Mouse (Mus musculus): Measurements from ENCODE around the gene Nceh1. TPM values are rescaled to one million over a fixed set of nuclear protein-coding genes. Genes with fewer than 3 reads are reported as not detected.

Gene Nceh1
- polyA plus RNA-seq, 1 experiment, result 6.2 TPM

- H3ac ChIP-seq (ENCODE audit: control insufficient read depth, insufficient read length), result no peak overlapping the region
- H3K4me2 ChIP-seq (ENCODE audit: low read depth), result no peak overlapping the region
- H3K79me2 ChIP-seq (ENCODE audit: control insufficient read depth, insufficient read depth), result no peaks in the 10 kb centered on the region
- no peak for TF ChIP-seq REST (IDR thresholded peaks at IDR 0.05; ENCODE audit: insufficient read depth, insufficient read length)
- TF ChIP-seq POLR2A (IDR thresholded peaks at IDR 0.05; ENCODE audit: insufficient read length, low read depth), result no peak
- no peak for TF ChIP-seq TCF3 (IDR thresholded peaks at IDR 0.05; ENCODE audit: insufficient read length, low read depth)
- no peak for TF ChIP-seq POLR2AphosphoS2 (IDR thresholded peaks at IDR 0.05; ENCODE audit: insufficient read length, low read depth)
- TF ChIP-seq E2F4 (IDR thresholded peaks at IDR 0.05; ENCODE audit: insufficient read depth), result no peak
- TF ChIP-seq TCF12 (IDR thresholded peaks at IDR 0.05; ENCODE audit: insufficient read depth, poor library complexity, severe bottlenecking), result no peak
- TF ChIP-seq MYOG (IDR thresholded peaks at IDR 0.05; ENCODE audit: control insufficient read depth in 1 of 3, insufficient read depth in 1 of 3, insufficient read length in 2 of 3, low read depth in 2 of 3), result no peak
- TF ChIP-seq MYOD1 (IDR thresholded peaks at IDR 0.05; ENCODE audit: control insufficient read depth in 1 of 3, insufficient read length in 2 of 3, low read depth in 2 of 3), result no peak
- no peak for TF ChIP-seq USF1 (IDR thresholded peaks at IDR 0.05; ENCODE audit: low read depth)
- TF ChIP-seq MAX (IDR thresholded peaks at IDR 0.05; ENCODE audit: low read depth), result no peak
- no peak for TF ChIP-seq SRF (IDR thresholded peaks at IDR 0.05; ENCODE audit: control insufficient read depth, insufficient read length, low read depth)
- no peak for TF ChIP-seq CEBPB (IDR thresholded peaks at IDR 0.05; ENCODE audit: insufficient read depth, poor library complexity, severe bottlenecking)
- no peaks in the 10 kb centered on the region for H3K36me3 ChIP-seq (ENCODE audit: control insufficient read depth, insufficient read depth)
- H3K27me3 ChIP-seq (ENCODE audit: control insufficient read depth, insufficient read depth, insufficient read length), result no peaks in the 10 kb centered on the region
- no peak overlapping the region for H3K4me3 ChIP-seq
These were observed 12.9 kb downstream of the Nceh1 start for GRCm38 (mm10) chr3:27195573-27196227.

GRCm38 (mm10) chr3:27196529-27196928, 13.8 kb downstream of the Nceh1 start:
- no peaks in the 10 kb centered on the region for H3K36me3 ChIP-seq (ENCODE audit: control insufficient read depth, insufficient read depth)
- no peak overlapping the region for H3K4me3 ChIP-seq
- no peak overlapping the region for H3ac ChIP-seq (ENCODE audit: control insufficient read depth, insufficient read length)
- TF ChIP-seq CEBPB (IDR thresholded peaks at IDR 0.05; ENCODE audit: insufficient read depth, poor library complexity, severe bottlenecking) (no peak), TCF3 (IDR thresholded peaks at IDR 0.05; ENCODE audit: insufficient read length, low read depth) (no peak), POLR2A (IDR thresholded peaks at IDR 0.05; ENCODE audit: insufficient read length, low read depth) (no peak), MAX (IDR thresholded peaks at IDR 0.05; ENCODE audit: low read depth) (no peak), MYOG (IDR thresholded peaks at IDR 0.05; ENCODE audit: control insufficient read depth in 1 of 3, insufficient read depth in 1 of 3, insufficient read length in 2 of 3, low read depth in 2 of 3) (no peak), E2F4 (IDR thresholded peaks at IDR 0.05; ENCODE audit: insufficient read depth) (no peak), TCF12 (IDR thresholded peaks at IDR 0.05; ENCODE audit: insufficient read depth, poor library complexity, severe bottlenecking) (no peak), USF1 (IDR thresholded peaks at IDR 0.05; ENCODE audit: low read depth) (no peak), POLR2AphosphoS2 (IDR thresholded peaks at IDR 0.05; ENCODE audit: insufficient read length, low read depth) (no peak), SRF (IDR thresholded peaks at IDR 0.05; ENCODE audit: control insufficient read depth, insufficient read length, low read depth) (no peak), REST (IDR thresholded peaks at IDR 0.05; ENCODE audit: insufficient read depth, insufficient read length) (no peak), MYOD1 (IDR thresholded peaks at IDR 0.05; ENCODE audit: control insufficient read depth in 1 of 3, insufficient read length in 2 of 3, low read depth in 2 of 3) (no peak)
- no peak overlapping the region for H3K4me2 ChIP-seq (ENCODE audit: low read depth)
- no peaks in the 10 kb centered on the region for H3K27me3 ChIP-seq (ENCODE audit: control insufficient read depth, insufficient read depth, insufficient read length)
- no peaks in the 10 kb centered on the region for H3K79me2 ChIP-seq (ENCODE audit: control insufficient read depth, insufficient read depth)

GRCm38 (mm10) chr3:27197816-27198215, 15.1 kb downstream of the Nceh1 start:
- no peak overlapping the region for H3K4me2 ChIP-seq (ENCODE audit: low read depth)
- TF ChIP-seq POLR2AphosphoS2 (IDR thresholded peaks at IDR 0.05; ENCODE audit: insufficient read length, low read depth), result no peak
- TF ChIP-seq E2F4 (IDR thresholded peaks at IDR 0.05; ENCODE audit: insufficient read depth), result no peak
- TF ChIP-seq MYOD1 (IDR thresholded peaks at IDR 0.05; ENCODE audit: control insufficient read depth in 1 of 3, insufficient read length in 2 of 3, low read depth in 2 of 3), result no peak
- no peak for TF ChIP-seq MYOG (IDR thresholded peaks at IDR 0.05; ENCODE audit: control insufficient read depth in 1 of 3, insufficient read depth in 1 of 3, insufficient read length in 2 of 3, low read depth in 2 of 3)
- no peak for TF ChIP-seq SRF (IDR thresholded peaks at IDR 0.05; ENCODE audit: control insufficient read depth, insufficient read length, low read depth)
- TF ChIP-seq POLR2A (IDR thresholded peaks at IDR 0.05; ENCODE audit: insufficient read length, low read depth), result no peak
- no peak for TF ChIP-seq USF1 (IDR thresholded peaks at IDR 0.05; ENCODE audit: low read depth)
- TF ChIP-seq TCF3 (IDR thresholded peaks at IDR 0.05; ENCODE audit: insufficient read length, low read depth), result no peak
- TF ChIP-seq TCF12 (IDR thresholded peaks at IDR 0.05; ENCODE audit: insufficient read depth, poor library complexity, severe bottlenecking), result no peak
- TF ChIP-seq MAX (IDR thresholded peaks at IDR 0.05; ENCODE audit: low read depth), result no peak
- no peak for TF ChIP-seq REST (IDR thresholded peaks at IDR 0.05; ENCODE audit: insufficient read depth, insufficient read length)
- no peak for TF ChIP-seq CEBPB (IDR thresholded peaks at IDR 0.05; ENCODE audit: insufficient read depth, poor library complexity, severe bottlenecking)

GRCm38 (mm10) chr3:27199120-27199519, 16.4 kb downstream of the Nceh1 start:
- Histone ChIP-seq H3K4me3 (no peak overlapping the region), H3K36me3 (ENCODE audit: control insufficient read depth, insufficient read depth) (no peaks in the 10 kb centered on the region), H3K27me3 (ENCODE audit: control insufficient read depth, insufficient read depth, insufficient read length) (no peaks in the 10 kb centered on the region), H3ac (ENCODE audit: control insufficient read depth, insufficient read length) (no peak overlapping the region), H3K4me2 (ENCODE audit: low read depth) (no peak overlapping the region), H3K79me2 (ENCODE audit: control insufficient read depth, insufficient read depth) (no peaks in the 10 kb centered on the region)
- TF ChIP-seq TCF12 (IDR thresholded peaks at IDR 0.05; ENCODE audit: insufficient read depth, poor library complexity, severe bottlenecking) (no peak), TCF3 (IDR thresholded peaks at IDR 0.05; ENCODE audit: insufficient read length, low read depth) (no peak)

More at GRCm38 (mm10) chr3:27197816-27198215, 15.1 kb downstream of the Nceh1 start:
- H3K79me2 ChIP-seq (ENCODE audit: control insufficient read depth, insufficient read depth), result no peaks in the 10 kb centered on the region
- H3K4me3 ChIP-seq, result no peak overlapping the region
- no peaks in the 10 kb centered on the region for H3K27me3 ChIP-seq (ENCODE audit: control insufficient read depth, insufficient read depth, insufficient read length)
- H3ac ChIP-seq (ENCODE audit: control insufficient read depth, insufficient read length), result no peak overlapping the region
- H3K36me3 ChIP-seq (ENCODE audit: control insufficient read depth, insufficient read depth), result no peaks in the 10 kb centered on the region

All from myocyte (in vitro differentiated cells).